ENCODE assay signal across 8 mouse cellular contexts in genomic region chr4:45084021-45084894, GRCm38 (mm10). TPM values are rescaled to one million over a fixed set of nuclear protein-coding genes. Genes with fewer than 3 reads are reported as not detected.
DNase-seq lines count a peak whose midpoint lies in the region; ATAC-seq lines count a peak whose summit lies in the region.

TSS of gene Fbxo10 (minus strand) at chr4:45084604.

- H3K4me3 ChIP-seq in hindbrain, embryonic 16.5 days (ENCODE audit: low read length), result peak within 1 kb of the TSS; percentile 88
- peak within 1 kb of the TSS; percentile 92 for H3K4me3 ChIP-seq in megakaryocyte, embryonic 14.5 days (replicated peaks)

- ATAC-seq in hindbrain, embryonic 16.5 days, result peak; percentile 95

- H3K9ac ChIP-seq in hindbrain, embryonic 16.5 days (ENCODE audit: low read depth, low read length), result peak within 1 kb of the TSS; percentile 99

- H3K27ac ChIP-seq in hindbrain, embryonic 16.5 days (ENCODE audit: low read depth, low read length), result peak within 1 kb of the TSS; percentile 92

- H3K36me3 ChIP-seq in hindbrain, embryonic 16.5 days (ENCODE audit: control insufficient read depth, insufficient read depth, low read length), result no peaks in the 10 kb centered on the region
- no peaks in the 10 kb centered on the region for H3K36me3 ChIP-seq in megakaryocyte, embryonic 14.5 days (replicated peaks; ENCODE audit: low read length)

- under 1% methylated on average over 68 of the region's 77 CpGs for WGBS in hindbrain, embryonic 16.5 days

- H3K27me3 ChIP-seq in hindbrain, embryonic 16.5 days (replicated peaks; ENCODE audit: control insufficient read depth, insufficient read depth, low read length), result no peaks in the 10 kb centered on the region
- H3K27me3 ChIP-seq in megakaryocyte, embryonic 14.5 days (replicated peaks), result peaks cover 25% of the 10 kb centered on the region

- peak within 1 kb of the TSS; percentile 75 for H3K4me2 ChIP-seq in hindbrain, embryonic 16.5 days (ENCODE audit: low read length)

- no peaks in the 10 kb centered on the region for H3K9me3 ChIP-seq in hindbrain, embryonic 16.5 days (ENCODE audit: control insufficient read depth, low read length)
- 0 out of 2 replicates have a peak, but pooled peaks cover 3% of the 10 kb centered on the region for H3K9me3 ChIP-seq in megakaryocyte, embryonic 14.5 days

- DNase-seq in WW6 (ENCODE audit: low read depth, low spot score), result peak; percentile 89
- DNase-seq in cerebellum, postnatal 36 days, result peak; percentile 85 to 93
- DNase-seq in gastrocnemius, adult 18-20 months (ENCODE audit: low spot score), result peak; percentile 90
- peak; percentile 77 to 88 for DNase-seq in left cerebral cortex, adult 8-10 months (ENCODE audit: low spot score in 2 of 2)
- DNase-seq in right cerebral cortex, postnatal 10 days (ENCODE audit: low spot score in 2 of 2), result peak; percentile 95 to 96
- peak; percentile 91 for DNase-seq in urinary bladder, postnatal 25 days (ENCODE audit: low spot score)

- peaks cover 7% of the 10 kb centered on the region for H3K4me1 ChIP-seq in hindbrain, embryonic 16.5 days (ENCODE audit: control insufficient read depth, insufficient read depth, low read depth, low read length)
- H3K4me1 ChIP-seq in megakaryocyte, embryonic 14.5 days, result peaks cover 23% of the 10 kb centered on the region

RNA-seq across cellular contexts. Expression of gene Fbxo10, which starts in this region (rescaled TPM):
- 1 to 10 TPM; 1.8 TPM for total RNA-seq in gastrocnemius, adult 18-20 months (2021)
- 18.7 and 22.1 TPM in 2 replicates for polyA plus RNA-seq in hindbrain, embryonic 16.5 days (2015; fragmentation: Nextera tagmentation; extraction: Ambion mirVana)
- total RNA-seq in left cerebral cortex, adult 8-10 months (2022), result 10 to 100 TPM; 30.5 to 33.5 (median 31.9) TPM
- polyA plus RNA-seq in megakaryocyte, embryonic 14.5 days (2012; ENCODE audit: insufficient read depth, low replicate concordance), result 0.29 and 1.4 TPM in 2 replicates

Comparison
In these comparisons a context has a peak if more than half of its experiments do, and no peak if none do; other contexts are left out.
1. Peak in every context shown above with its lines: DNase-seq, ATAC-seq, H3K4me3 ChIP-seq and H3K27ac ChIP-seq.
2. RNA of gene Fbxo10 (total RNA-seq): 30.5 to 33.5 TPM in left cerebral cortex, adult 8-10 months; 1.8 TPM in gastrocnemius, adult 18-20 months; every median in the first group is over 10 times any median in the second.